Mouse (Mus musculus) lung, embryonic 14.5 days (tissue): ENCODE measurements around the gene Elane. TPM values are rescaled to one million over a fixed set of nuclear protein-coding genes. Genes with fewer than 3 reads are reported as not detected.
A peak's percentile ranks its signal among the peaks of the same experiment; 100 is the strongest.

Experiments used
- ATAC-seq: fragments of 200-750 bp; cut with Nextera tagmentation; 2 replicates; pipeline ENCODE4 v1.8.0; 2017; ENCODE audit warnings: mild to moderate bottlenecking, moderate TSS enrichment, moderate library complexity; ENCODE audit not compliant: insufficient read depth
- DNase-seq: peaks from one replicate; pipeline ENCODE4 v3.0.0-alpha.2; 2015
- H3K27ac ChIP-seq: fragments of 300-500 bp; sonication (generic); 2 replicates; pipeline ENCODE4 v1.5.1; 2014; ENCODE audit warnings: low read depth, mild to moderate bottlenecking, moderate library complexity
- H3K27me3 ChIP-seq: fragments of 300-500 bp; sonication (generic); 2 replicates; pipeline ENCODE4 v1.6.1; 2014; ENCODE audit warnings: low read length, control low read depth; ENCODE audit not compliant: insufficient read depth
- H3K36me3 ChIP-seq: fragments of 300-500 bp; sonication (generic); 2 replicates; pipeline ENCODE4 v1.6.1; 2014; ENCODE audit warnings: control low read depth; ENCODE audit not compliant: insufficient read depth
- H3K4me1 ChIP-seq: fragments of 300-500 bp; sonication (generic); 2 replicates; pipeline ENCODE4 v1.6.1; 2014; ENCODE audit warnings: antibody characterized with exemption, control low read depth; ENCODE audit not compliant: insufficient read depth
- H3K4me2 ChIP-seq: fragments of 300-500 bp; sonication (generic); 2 replicates; pipeline ENCODE4 v1.6.1; 2014; ENCODE audit warnings: mild to moderate bottlenecking
- H3K4me3 ChIP-seq: fragments of 300-500 bp; sonication (generic); 2 replicates; pipeline ENCODE4 v1.5.1; 2014; ENCODE audit warnings: low read depth, low read length
- H3K9ac ChIP-seq: fragments of 300-500 bp; sonication (generic); 2 replicates; pipeline ENCODE4 v1.6.1; 2014
- H3K9me3 ChIP-seq: fragments of 300-500 bp; sonication (generic); 2 replicates; pipeline ENCODE4 v1.6.1; 2016; ENCODE audit warnings: low read depth, low read length, control low read depth
- CTCF ChIP-seq: IDR thresholded peaks from 2 replicates; pipeline ENCODE4 v1.5.1; 2016; ENCODE audit warnings: antibody characterized with exemption, low read depth
- WGBS: fragments of 180-500 bp; shearing (Covaris S2); extraction: QIAGEN DNeasy Blood & Tissue Kit; methylation state at CpG from one replicate; pipeline ENCODE4 v1.1.7; 2014; 5-methylcytosine and 5-hydroxymethylcytosine counted together
- polyA plus RNA-seq: library from polyadenylated mRNA; unstranded; fragments of >200 nt; fragmentation: Nextera tagmentation; extraction: Ambion mirVana; gene quantifications from 2 replicates; pipeline ENCODE4 v1.2.1, GENCODE M21; 2014

Elane gene
- polyA plus RNA-seq, 1 experiment from 2014 or later, result 0.18 TPM

DNA sequence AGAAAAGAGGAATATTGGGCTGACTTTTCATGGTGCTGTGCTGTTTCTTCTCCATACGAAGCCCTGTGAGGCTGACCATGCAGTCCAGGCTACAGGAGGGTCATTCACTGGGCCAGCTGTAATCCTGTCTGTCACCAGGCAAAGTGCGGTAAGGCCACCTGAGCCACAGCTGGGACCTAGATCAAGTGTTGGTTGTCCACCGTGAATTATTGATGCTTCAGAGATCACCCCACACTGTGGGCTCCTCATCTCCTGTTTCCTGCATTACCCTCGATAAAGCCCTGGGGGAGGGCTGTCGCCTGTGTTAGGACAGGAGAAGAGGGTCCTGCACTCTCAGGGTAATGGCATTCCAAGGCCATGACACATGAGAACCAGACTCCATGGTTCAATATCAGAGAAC is 39.5 kb upstream of the Elane start:
- 42% methylated on average over 5 of the region's 5 CpGs for WGBS
- Histone ChIP-seq H3K9me3 (no peaks in the 10 kb centered on the region), H3K4me3 (no peak overlapping the region), H3K4me1 (peaks cover 12% of the 10 kb centered on the region; the same call in 1 of the 2 replicates), H3K36me3 (no peaks in the 10 kb centered on the region), H3K4me2 (no peak overlapping the region), H3K27ac (no peak overlapping the region), H3K9ac (no peak overlapping the region), H3K27me3 (no peaks in the 10 kb centered on the region)
- no peak for TF ChIP-seq CTCF
- ATAC-seq (no peak), DNase-seq (no peak)

DNA sequence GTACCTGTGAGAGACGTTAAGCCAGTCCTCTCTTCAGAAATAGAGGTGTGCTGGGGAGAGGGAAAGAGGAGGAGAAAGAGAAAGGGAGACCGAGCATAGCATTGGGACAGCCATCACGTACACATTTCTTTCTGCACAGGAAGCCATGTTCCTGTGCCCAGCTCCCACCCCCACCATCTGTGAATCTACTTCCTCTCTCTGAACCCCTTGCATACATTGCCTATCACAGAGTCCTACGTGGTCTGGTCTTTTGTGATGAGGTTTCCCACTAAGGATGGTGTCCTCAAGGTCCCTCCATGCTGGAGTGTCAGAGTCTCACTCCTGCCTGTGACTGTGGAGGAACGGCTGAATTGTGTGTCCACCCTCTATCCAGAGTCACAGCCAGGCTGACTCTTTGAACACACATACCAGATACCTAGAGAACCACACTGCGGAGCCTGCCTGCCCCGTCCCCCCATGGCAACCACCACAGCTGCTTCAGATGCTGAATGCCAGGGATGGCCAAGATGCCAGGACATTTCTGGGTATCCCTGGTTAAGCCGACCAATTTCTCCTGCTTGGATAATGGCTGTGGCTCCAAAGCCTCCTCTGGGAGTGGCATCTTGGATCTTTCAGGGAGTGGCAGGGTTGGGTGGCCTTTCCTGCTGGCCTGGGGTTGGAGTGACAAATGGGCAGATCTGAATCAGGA is 36.0 kb upstream of the Elane start:
- DNase-seq, result no peak
- TF ChIP-seq CTCF, result no peak
- no peaks in the 10 kb centered on the region for H3K27me3 ChIP-seq
- H3K9me3 ChIP-seq, result no peaks in the 10 kb centered on the region
- 69% methylated on average over 8 of the region's 8 CpGs for WGBS
- H3K9ac ChIP-seq, result peak overlapping the region; percentile 6; the same call in 1 of the 2 replicates
- peaks cover 19% of the 10 kb centered on the region for H3K4me1 ChIP-seq
- peak overlapping the region; percentile 30; the same call in 1 of the 2 replicates for H3K27ac ChIP-seq
- no peak for ATAC-seq
- H3K36me3 ChIP-seq, result no peaks in the 10 kb centered on the region
- H3K4me3 ChIP-seq, result no peak overlapping the region
- H3K4me2 ChIP-seq, result no peak overlapping the region

DNA sequence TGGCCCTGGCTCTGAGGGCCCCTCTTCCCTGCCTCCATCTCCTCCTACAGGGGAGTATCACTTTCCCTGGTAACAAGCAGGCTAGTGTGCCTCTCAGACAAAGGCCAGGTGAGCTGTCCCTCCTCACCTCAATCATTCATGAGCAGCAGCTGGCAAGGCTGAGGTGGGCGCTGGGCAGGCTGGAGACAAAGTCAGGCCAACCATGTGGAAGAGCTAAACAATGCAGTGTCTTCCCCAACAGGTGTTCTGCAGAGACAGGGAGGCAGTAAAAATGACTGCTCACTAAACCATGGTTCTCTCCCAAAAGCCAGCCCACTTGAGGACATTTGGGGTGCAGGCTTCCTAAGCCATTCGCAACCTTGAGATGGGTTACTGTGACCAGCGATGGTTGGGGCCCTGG is 34.4 kb upstream of the Elane start:
- Histone ChIP-seq H3K4me3 (peak overlapping the region; percentile 99; the same call in 1 of the 2 replicates), H3K27me3 (no peaks in the 10 kb centered on the region), H3K9ac (peak overlapping the region; percentile 86), H3K4me1 (peaks cover 19% of the 10 kb centered on the region), H3K36me3 (peaks cover 13% of the 10 kb centered on the region), H3K27ac (peak overlapping the region; percentile 100), H3K9me3 (no peaks in the 10 kb centered on the region), H3K4me2 (peak overlapping the region; percentile 97)
- no peak for ATAC-seq
- no peak for TF ChIP-seq CTCF
- DNase-seq, result no peak
- 64% methylated on average over 3 of the region's 3 CpGs for WGBS

DNA sequence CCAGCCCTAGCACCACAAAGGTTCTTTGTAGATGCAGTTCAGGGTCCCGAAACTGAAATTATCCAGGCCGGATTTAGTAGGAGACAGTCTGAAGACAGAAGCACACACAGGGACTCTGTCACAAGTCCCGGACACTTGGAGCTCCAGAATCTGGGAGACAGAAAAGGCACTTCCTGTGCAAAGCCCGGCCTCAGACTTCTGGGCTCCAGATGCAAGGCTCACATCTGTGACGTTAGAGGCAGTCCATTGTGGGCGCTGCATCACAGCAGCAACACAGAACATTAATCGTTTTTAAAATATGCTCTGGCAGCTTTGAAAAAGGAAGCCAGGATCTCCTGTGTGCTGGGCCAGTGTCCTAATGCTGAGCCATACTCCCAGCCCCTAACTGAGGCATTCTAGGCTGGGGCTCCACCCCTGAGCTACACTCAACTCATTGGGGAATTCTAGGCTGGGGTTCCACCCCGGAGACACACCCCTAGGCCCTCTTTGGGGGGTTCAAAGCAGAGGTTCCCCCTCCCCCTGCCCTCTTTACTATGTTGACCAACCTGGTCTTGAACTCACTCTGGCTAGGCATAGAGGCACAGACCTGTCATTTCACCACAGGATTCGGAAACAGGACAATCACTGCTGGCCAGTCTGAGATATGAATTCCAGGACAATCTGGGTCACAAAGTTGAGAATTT is 33.8 kb upstream of the Elane start:
- Histone ChIP-seq H3K27me3 (no peaks in the 10 kb centered on the region), H3K4me1 (peaks cover 22% of the 10 kb centered on the region), H3K27ac (peak overlapping the region; percentile 100), H3K9me3 (no peaks in the 10 kb centered on the region), H3K4me3 (peak overlapping the region; percentile 99), H3K36me3 (peaks cover 19% of the 10 kb centered on the region), H3K4me2 (peak overlapping the region; percentile 97), H3K9ac (peak overlapping the region; percentile 86)
- ATAC-seq (no peak), DNase-seq (peak; percentile 83)
- TF ChIP-seq CTCF, result no peak
- WGBS, result 24% methylated on average over 9 of the region's 9 CpGs

DNA sequence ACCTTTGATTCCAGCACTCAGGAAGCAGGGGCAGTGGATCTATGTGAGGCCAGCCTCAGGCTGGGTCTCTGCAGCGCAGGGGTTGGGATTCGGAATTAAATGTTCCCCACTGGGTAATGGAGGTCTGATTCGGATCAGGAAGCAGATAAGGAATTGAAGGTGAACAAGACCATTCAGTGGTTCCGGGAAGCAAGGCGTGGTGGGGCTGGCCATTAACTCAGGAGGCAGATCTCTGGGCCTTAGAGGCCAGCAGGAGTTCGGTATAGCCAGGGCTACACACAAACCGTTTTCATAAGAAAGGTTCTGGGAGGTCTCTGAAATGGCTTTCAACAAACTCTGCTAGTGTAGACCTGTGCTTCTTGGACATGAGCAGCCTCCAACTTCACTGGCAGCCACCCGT is 33.2 kb upstream of the Elane start:
- H3K4me2 ChIP-seq, result peak overlapping the region; percentile 97
- peak overlapping the region; percentile 99 for H3K4me3 ChIP-seq
- peak overlapping the region; percentile 100 for H3K27ac ChIP-seq
- peak overlapping the region; percentile 86 for H3K9ac ChIP-seq
- peaks cover 28% of the 10 kb centered on the region for H3K4me1 ChIP-seq
- H3K27me3 ChIP-seq, result no peaks in the 10 kb centered on the region
- WGBS, result 25% methylated on average over 8 of the region's 8 CpGs
- no peaks in the 10 kb centered on the region for H3K9me3 ChIP-seq
- DNase-seq, result no peak
- H3K36me3 ChIP-seq, result peaks cover 25% of the 10 kb centered on the region
- ATAC-seq, result no peak
- no peak for TF ChIP-seq CTCF

DNA sequence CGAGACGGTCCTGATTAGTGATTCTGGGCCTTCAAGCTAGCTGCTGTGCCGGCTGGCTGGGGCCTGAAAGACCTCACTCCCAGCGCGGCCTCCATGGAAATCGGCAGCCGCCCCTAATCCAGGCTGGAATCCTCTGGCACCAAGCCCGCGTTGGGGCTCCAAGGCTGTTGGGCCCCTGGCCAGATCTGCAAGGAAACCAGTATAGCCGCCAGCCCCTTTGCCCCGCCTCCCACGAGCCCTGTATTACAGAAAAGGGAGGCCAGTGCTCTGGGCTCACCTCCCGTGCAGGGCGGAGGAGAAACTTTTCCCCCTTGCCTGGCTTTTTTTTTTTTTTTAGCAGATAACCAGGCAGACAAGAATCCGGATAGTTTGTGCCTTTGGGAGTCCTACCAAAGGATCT is 32.7 kb upstream of the Elane start:
- ATAC-seq (peak; percentile 67), DNase-seq (peak; percentile 100)
- WGBS, result 2% methylated on average over 15 of the region's 15 CpGs
- H3K36me3 ChIP-seq, result peaks cover 31% of the 10 kb centered on the region
- H3K9ac ChIP-seq, result peak overlapping the region; percentile 86
- H3K4me2 ChIP-seq, result peak overlapping the region; percentile 97
- peak overlapping the region; percentile 99 for H3K4me3 ChIP-seq
- no peaks in the 10 kb centered on the region for H3K9me3 ChIP-seq
- H3K27ac ChIP-seq, result peak overlapping the region; percentile 100
- H3K4me1 ChIP-seq, result peaks cover 34% of the 10 kb centered on the region
- TF ChIP-seq CTCF, result no peak
- no peaks in the 10 kb centered on the region for H3K27me3 ChIP-seq
